ENCODE assay signal across 9 mouse cellular contexts in the genomic region with DNA sequence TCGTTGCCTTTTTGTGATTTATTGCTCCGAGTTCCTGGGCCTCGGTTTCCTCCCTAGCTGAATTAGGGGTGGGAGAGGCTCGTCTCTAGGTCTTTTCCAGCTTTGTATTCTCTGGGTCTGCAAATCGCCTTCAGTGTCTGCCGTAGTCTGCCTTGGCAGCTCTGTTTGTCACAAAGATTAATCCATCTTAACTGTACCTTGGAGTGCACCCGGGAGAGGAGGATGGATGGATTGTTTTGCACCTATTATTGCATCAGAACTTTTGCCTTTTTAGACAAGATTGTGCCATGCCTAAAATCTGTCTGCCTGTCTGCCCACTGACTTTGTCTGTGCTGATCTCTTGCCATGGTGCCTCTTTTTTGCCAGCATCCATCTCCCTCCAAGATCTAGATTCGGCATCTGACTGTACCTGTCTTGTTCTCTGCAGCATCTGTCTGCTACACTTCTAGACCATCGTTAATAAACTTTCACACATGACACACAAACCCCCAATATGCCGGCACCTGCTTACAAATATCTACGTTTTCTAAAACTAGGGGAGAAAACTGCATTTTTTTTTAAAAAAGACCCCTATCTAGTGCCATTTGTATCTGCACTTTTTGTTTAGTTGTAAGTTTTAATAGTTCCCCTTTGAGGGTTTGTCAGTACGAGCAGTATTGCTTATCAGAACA.
A peak's percentile ranks its signal among the peaks of the same experiment; 100 is the strongest.
DNase-seq lines count a peak whose midpoint lies in the region; ATAC-seq and TF ChIP-seq lines count a peak whose summit lies in the region.
"Had no signal": no experiment of that assay in that cellular context is flagged by ENCODE, and none has a peak within 500 bp of the region (broad histone marks: within the 10 kb centered on the region; RNA-seq: fewer than 3 reads in every experiment).

No protein-coding gene starts in this region.

- H3K27me3 ChIP-seq in lung, embryonic 15.5 days: no peaks in the 10 kb centered on the region
- H3K27me3 ChIP-seq in hindbrain, embryonic 16.5 days (replicated peaks; ENCODE audit: control insufficient read depth, insufficient read depth, low read length): no peaks in the 10 kb centered on the region

- H3K4me3 ChIP-seq in lung, embryonic 15.5 days: no peak overlapping the region; the same call in 1 of the 2 replicates
- H3K4me3 ChIP-seq in lung, adult 2 months (replicated peaks; ENCODE audit: extremely low read depth, low read depth, low read length): no peak overlapping the region
- H3K4me3 ChIP-seq in hindbrain, embryonic 16.5 days (ENCODE audit: low read length): peak overlapping the region; percentile 59
- no peak overlapping the region for H3K4me3 ChIP-seq in olfactory bulb, adult 2 months (ENCODE audit: insufficient read depth, low read depth, low read length)
- H3K4me3 ChIP-seq: liver, embryonic 15.5 days had no signal

- peak; percentile 54 for DNase-seq in cerebellum, adult 8-10 months
- no peak for DNase-seq in lung, adult 2 months
- DNase-seq in kidney, adult 18-20 months: no peak
- DNase-seq in thymus, adult 18-20 months: no peak

- H3K9ac ChIP-seq in lung, embryonic 15.5 days: no peak overlapping the region
- peak overlapping the region; percentile 79 for H3K9ac ChIP-seq in hindbrain, embryonic 16.5 days (ENCODE audit: low read depth, low read length)
- H3K9ac ChIP-seq: liver, embryonic 15.5 days had no signal

- ATAC-seq in cerebellum, adult (ENCODE audit: insufficient number of reproducible peaks, low FRiP score, low TSS enrichment): no peak
- no peak for ATAC-seq in lung, embryonic 15.5 days (ENCODE audit: borderline replicate concordance, extremely low read depth, low FRiP score, low TSS enrichment)
- ATAC-seq in hindbrain, embryonic 16.5 days: 0 out of 2 replicates have a peak, but pooled peaks have one; percentile 8

- no peak for TF ChIP-seq CTCF in lung, adult 2 months (IDR thresholded peaks at IDR 0.05; ENCODE audit: insufficient read depth, low read length)
- no peak for TF ChIP-seq CTCF in olfactory bulb, adult 2 months (IDR thresholded peaks at IDR 0.05; ENCODE audit: insufficient read depth, low read depth, low read length)

- peak overlapping the region; percentile 70 for H3K4me2 ChIP-seq in lung, embryonic 15.5 days
- peak overlapping the region; percentile 53 for H3K4me2 ChIP-seq in hindbrain, embryonic 16.5 days (ENCODE audit: low read length)
- H3K4me2 ChIP-seq: liver, embryonic 15.5 days had no signal

- peaks cover 31% of the 10 kb centered on the region for H3K4me1 ChIP-seq in lung, embryonic 15.5 days
- peaks cover 17% of the 10 kb centered on the region for H3K4me1 ChIP-seq in lung, adult 2 months (ENCODE audit: control insufficient read depth, insufficient read depth, low read length)
- peaks cover 16% of the 10 kb centered on the region for H3K4me1 ChIP-seq in hindbrain, embryonic 16.5 days (ENCODE audit: control insufficient read depth, insufficient read depth, low read depth, low read length)
- H3K4me1 ChIP-seq in olfactory bulb, adult 2 months (ENCODE audit: control insufficient read depth, insufficient read depth, low read length): peaks cover 4% of the 10 kb centered on the region
- H3K4me1 ChIP-seq: liver, embryonic 15.5 days had no signal

- H3K27ac ChIP-seq in lung, embryonic 15.5 days: no peak overlapping the region
- peak overlapping the region; percentile 92 for H3K27ac ChIP-seq in hindbrain, embryonic 16.5 days (ENCODE audit: low read depth, low read length)
- peak overlapping the region; percentile 99 for H3K27ac ChIP-seq in olfactory bulb, adult 2 months (ENCODE audit: insufficient read depth, low read depth, low read length)
- H3K27ac ChIP-seq: liver, embryonic 15.5 days had no signal

- no peaks in the 10 kb centered on the region for H3K36me3 ChIP-seq in lung, embryonic 15.5 days
- no peaks in the 10 kb centered on the region for H3K36me3 ChIP-seq in hindbrain, embryonic 16.5 days (ENCODE audit: control insufficient read depth, insufficient read depth, low read length)
- H3K36me3 ChIP-seq: liver, embryonic 15.5 days had no signal

- no peak for TF ChIP-seq POLR2A in lung, adult 2 months (IDR thresholded peaks at IDR 0.05; ENCODE audit: borderline replicate concordance, extremely low read depth, low read depth, low read length)
- no peak for TF ChIP-seq POLR2A in olfactory bulb, adult 2 months (IDR thresholded peaks at IDR 0.05; ENCODE audit: insufficient read depth, low read depth, low read length)

- WGBS in lung, embryonic 15.5 days: 42% methylated on average over 12 of the region's 12 CpGs
- 64% methylated on average over 12 of the region's 12 CpGs for WGBS in lung, adult 2 months
- WGBS in hindbrain, embryonic 16.5 days: 17% methylated on average over 12 of the region's 12 CpGs
- WGBS in olfactory bulb, adult 2 months: 57% methylated on average over 12 of the region's 12 CpGs

- H3K9me3 ChIP-seq in lung, embryonic 15.5 days: no peaks in the 10 kb centered on the region
- H3K9me3 ChIP-seq in hindbrain, embryonic 16.5 days (ENCODE audit: control insufficient read depth, low read length): no peaks in the 10 kb centered on the region
- H3K9me3 ChIP-seq: liver, embryonic 15.5 days had no signal
